Mouse (Mus musculus) hindbrain, postnatal 0 days (tissue): ENCODE results near the gene Sdf4. TPM values are rescaled to one million over a fixed set of nuclear protein-coding genes. Genes with fewer than 3 reads are reported as not detected.
A peak's percentile ranks its signal among the peaks of the same experiment; 100 is the strongest.

Experiments used
- ATAC-seq: fragments of 200-750 bp; cut with Nextera tagmentation; 2 replicates; pipeline ENCODE4 v1.8.0; 2017; ENCODE audit warnings: mild to moderate bottlenecking, moderate TSS enrichment, moderate library complexity
- DNase-seq: peaks from one replicate; pipeline ENCODE4 v3.0.0-alpha.2; 2015; ENCODE audit warnings: low spot score
- H3K27ac ChIP-seq: fragments of 300-500 bp; sonication (generic); 2 replicates; pipeline ENCODE4 v1.5.1; 2014; ENCODE audit warnings: mild to moderate bottlenecking
- H3K27me3 ChIP-seq: fragments of 300-500 bp; sonication (generic); 2 replicates; pipeline ENCODE4 v1.6.1; 2014; ENCODE audit warnings: low read length, mixed read lengths; ENCODE audit not compliant: insufficient read depth
- H3K36me3 ChIP-seq: fragments of 300-500 bp; sonication (generic); 2 replicates; pipeline ENCODE4 v1.6.1; 2014; ENCODE audit warnings: low read length, mixed read lengths; ENCODE audit not compliant: insufficient read depth
- H3K4me1 ChIP-seq: fragments of 300-500 bp; sonication (generic); 2 replicates; pipeline ENCODE4 v1.6.1; 2014; ENCODE audit warnings: antibody characterized with exemption, low read length, mixed read lengths; ENCODE audit not compliant: insufficient read depth
- H3K4me2 ChIP-seq: fragments of 300-500 bp; sonication (generic); 2 replicates; pipeline ENCODE4 v1.6.1; 2014; ENCODE audit warnings: low read depth, mild to moderate bottlenecking, low read length, moderate library complexity, mixed read lengths
- H3K4me3 ChIP-seq: fragments of 300-500 bp; sonication (generic); 2 replicates; pipeline ENCODE4 v1.5.1; 2014; ENCODE audit warnings: low read length
- H3K9ac ChIP-seq: fragments of 300-500 bp; sonication (generic); replicated peaks from 2 replicates; pipeline ENCODE4 v1.6.1; 2014; ENCODE audit warnings: mild to moderate bottlenecking, low read length, moderate library complexity, mixed read lengths
- H3K9me3 ChIP-seq: fragments of 300-500 bp; sonication (generic); 2 replicates; pipeline ENCODE4 v1.6.1; 2016; ENCODE audit warnings: low read length, mixed read lengths
- CTCF ChIP-seq: IDR thresholded peaks from 2 replicates; pipeline ENCODE4 v1.5.1; 2016; ENCODE audit warnings: antibody characterized with exemption, control low read depth, low read depth
- WGBS: fragments of 180-500 bp; shearing (Covaris S2); extraction: QIAGEN DNeasy Blood & Tissue Kit; methylation state at CpG from one replicate; pipeline ENCODE4 v1.1.7; 2014; 5-methylcytosine and 5-hydroxymethylcytosine counted together
- microRNA counts: library from miRNA; unstranded; fragments of <30 nt; microRNA quantifications from one replicate; lab custom pipeline; 2015
- microRNA-seq, 2 experiments: library from miRNA; unstranded; fragments of <30 nt; microRNA quantifications; one replicate each; pipeline ENCODE4; 2016
- polyA plus RNA-seq: library from polyadenylated mRNA; unstranded; fragments of >200 nt; fragmentation: Nextera tagmentation; extraction: Ambion mirVana; gene quantifications from 2 replicates; pipeline ENCODE4 v1.2.1, GENCODE M21; 2015
- total RNA-seq: library from RNA; depleted of rRNA; stranded (reverse); fragments of >200 nt; gene quantifications from 2 replicates; pipeline ENCODE4 v1.2.3, GENCODE M21; 2014; rRNA removed

Sdf4 gene
- total and polyA plus RNA-seq, 2 experiments from 2014 or later, result 100 to 127 TPM

- no peak for TF ChIP-seq CTCF
- no peaks in the 10 kb centered on the region for H3K36me3 ChIP-seq
- DNase-seq, result no peak
- no peaks in the 10 kb centered on the region for H3K4me1 ChIP-seq
- no peaks in the 10 kb centered on the region for H3K9me3 ChIP-seq
- no peak overlapping the region for H3K4me3 ChIP-seq
- H3K27ac ChIP-seq, result no peak overlapping the region
- 66% methylated on average over 10 of the region's 10 CpGs for WGBS
- H3K9ac ChIP-seq, result no peak overlapping the region
- H3K27me3 ChIP-seq, result no peaks in the 10 kb centered on the region
- H3K4me2 ChIP-seq, result no peak overlapping the region
- no peak for ATAC-seq
These were observed 65.0 kb downstream of the Sdf4 start for GRCm38 (mm10) chr4:156057702-156058101.

- Histone ChIP-seq H3K4me3 (no peak overlapping the region), H3K27ac (no peak overlapping the region), H3K9ac (no peak overlapping the region), H3K4me1 (no peaks in the 10 kb centered on the region), H3K36me3 (no peaks in the 10 kb centered on the region), H3K9me3 (no peaks in the 10 kb centered on the region), H3K27me3 (no peaks in the 10 kb centered on the region), H3K4me2 (no peak overlapping the region)
- ATAC-seq (no peak), DNase-seq (no peak)
- no peak for TF ChIP-seq CTCF
- WGBS, result 77% methylated on average over 9 of the region's 9 CpGs
These were observed 66.2 kb downstream of the Sdf4 start for GRCm38 (mm10) chr4:156058826-156059225.

- Histone ChIP-seq H3K4me2 (no peak within 1 kb of the TSS), H3K4me1 (no peaks in the 10 kb centered on the region), H3K9ac (no peak within 1 kb of the TSS), H3K36me3 (no peaks in the 10 kb centered on the region), H3K27ac (no peak within 1 kb of the TSS), H3K9me3 (no peaks in the 10 kb centered on the region), H3K4me3 (no peak within 1 kb of the TSS), H3K27me3 (no peaks in the 10 kb centered on the region)
- no peak for TF ChIP-seq CTCF
- no peak for ATAC-seq
- 53% methylated on average over 5 of the region's 5 CpGs for WGBS
- DNase-seq, result no peak
These were observed 66.6 kb downstream of the Sdf4 start, which contains the start of gene Ttll10 for GRCm38 (mm10) chr4:156059261-156059660. Ttll10 (minus strand) TSS chr4:156059414.

DNA sequence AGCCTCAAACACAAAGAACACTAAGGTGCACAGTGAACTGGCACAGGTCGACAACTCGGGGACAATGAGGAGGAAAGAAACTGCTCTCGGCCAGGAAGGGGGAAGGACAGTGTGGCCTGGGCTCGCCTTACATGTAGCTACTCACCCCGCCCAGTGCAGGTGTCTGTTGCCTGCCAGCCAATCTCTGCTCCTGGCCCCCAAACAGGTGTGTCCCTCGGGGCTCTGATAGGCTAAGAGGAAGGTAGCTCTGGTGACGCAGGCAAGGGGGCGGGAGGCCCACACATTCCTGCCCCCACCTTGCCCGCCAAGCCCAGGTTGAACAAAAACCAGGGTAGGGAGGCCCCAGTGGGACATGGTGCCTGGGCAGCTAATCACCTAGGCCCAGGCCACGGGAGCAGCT lies 67.0 kb downstream of the Sdf4 start:
- 37% methylated on average over 10 of the region's 10 CpGs for WGBS
- no peak for TF ChIP-seq CTCF
- DNase-seq, result no peak
- H3K36me3 ChIP-seq, result no peaks in the 10 kb centered on the region
- H3K4me1 ChIP-seq, result no peaks in the 10 kb centered on the region
- H3K9ac ChIP-seq, result no peak overlapping the region
- H3K4me3 ChIP-seq, result no peak overlapping the region
- no peaks in the 10 kb centered on the region for H3K27me3 ChIP-seq
- H3K4me2 ChIP-seq, result no peak overlapping the region
- no peak for ATAC-seq
- H3K27ac ChIP-seq, result no peak overlapping the region
- H3K9me3 ChIP-seq, result no peaks in the 10 kb centered on the region

MicroRNAs within 50 kb of the gene (microRNA counts, 519-probe panel; counts per million panel counts)
- microRNA mmu-miR-200a (lab: Ali Mortazavi, UCI), result not detected
- microRNA mmu-miR-200b (lab: Ali Mortazavi, UCI), result 1,861 counts per million, percentile 25 among the panel's probes with 10 or more counts
- not detected for microRNA mmu-miR-429 (lab: Ali Mortazavi, UCI)

Small RNA genes within 50 kb of the gene (microRNA-seq; reads per million reads assigned to microRNA genes)
- 6.1 to 7.9 reads per million in 2 experiments for gene Mir200a
- gene Mir200b, result 31.8 to 39.8 reads per million in 2 experiments
- gene Mir429, result 99.8 to 100 reads per million in 2 experiments

Other genes starting within 250 kb of the Sdf4 start
- 65.7 and 83.4 TPM in 2 replicates for gene Atad3a, start 231.8 kb upstream of the Sdf4 start, total RNA-seq
- 68.8 and 72.2 TPM in 2 replicates for gene Atad3a, start 231.8 kb upstream of the Sdf4 start, polyA plus RNA-seq
- gene Vwa1, start 218.2 kb upstream of the Sdf4 start, total RNA-seq, result 43.3 and 55.5 TPM in 2 replicates
- gene Vwa1, start 218.2 kb upstream of the Sdf4 start, polyA plus RNA-seq, result 27.8 and 29.4 TPM in 2 replicates
- 0.86 and 2.3 TPM in 2 replicates for gene Tmem88b, start 207.0 kb upstream of the Sdf4 start, total RNA-seq
- 1.0 and 1.2 TPM in 2 replicates for gene Tmem88b, start 207.0 kb upstream of the Sdf4 start, polyA plus RNA-seq
- not detected in 2 replicates for gene Ankrd65, start 202.4 kb upstream of the Sdf4 start, total RNA-seq
- not detected in 2 replicates for gene Ankrd65, start 202.4 kb upstream of the Sdf4 start, polyA plus RNA-seq
- gene Mrpl20, start 190.0 kb upstream of the Sdf4 start, total RNA-seq, result 75.4 and 87.5 TPM in 2 replicates
- gene Mrpl20, start 190.0 kb upstream of the Sdf4 start, polyA plus RNA-seq, result 303 and 310 TPM in 2 replicates
- gene Ccnl2, start 180.4 kb upstream of the Sdf4 start, total RNA-seq, result 57.6 and 80.2 TPM in 2 replicates
- 82.6 and 90.6 TPM in 2 replicates for gene Ccnl2, start 180.4 kb upstream of the Sdf4 start, polyA plus RNA-seq
- gene Aurkaip1, start 161.6 kb upstream of the Sdf4 start, total RNA-seq, result 110 and 143 TPM in 2 replicates
- gene Aurkaip1, start 161.6 kb upstream of the Sdf4 start, polyA plus RNA-seq, result 162 and 175 TPM in 2 replicates
- gene Mxra8, start 153.2 kb upstream of the Sdf4 start, total RNA-seq, result 45.8 and 58.9 TPM in 2 replicates
- gene Mxra8, start 153.2 kb upstream of the Sdf4 start, polyA plus RNA-seq, result 39.4 and 41.6 TPM in 2 replicates
- gene Dvl1, start 145.5 kb upstream of the Sdf4 start, total RNA-seq, result 141 and 166 TPM in 2 replicates
- 16.0 and 16.4 TPM in 2 replicates for gene Dvl1, start 145.5 kb upstream of the Sdf4 start, polyA plus RNA-seq
- gene Tas1r3, start 129.5 kb upstream of the Sdf4 start, total RNA-seq, result 0.04 and 1.5 TPM in 2 replicates
- gene Tas1r3, start 129.5 kb upstream of the Sdf4 start, polyA plus RNA-seq, result 0.13 and 0.23 TPM in 2 replicates
- gene Cptp, start 123.4 kb upstream of the Sdf4 start, total RNA-seq, result 31.3 and 41.8 TPM in 2 replicates
- 26.8 and 27.9 TPM in 2 replicates for gene Cptp, start 123.4 kb upstream of the Sdf4 start, polyA plus RNA-seq
- 51.3 and 52.1 TPM in 2 replicates for gene Ints11, start 123.3 kb upstream of the Sdf4 start, total RNA-seq
- 49.9 and 52.4 TPM in 2 replicates for gene Ints11, start 123.3 kb upstream of the Sdf4 start, polyA plus RNA-seq
- gene Pusl1, start 101.1 kb upstream of the Sdf4 start, total RNA-seq, result 73.6 and 109 TPM in 2 replicates
- 58.8 and 59.6 TPM in 2 replicates for gene Pusl1, start 101.1 kb upstream of the Sdf4 start, polyA plus RNA-seq
- 69.5 and 93.5 TPM in 2 replicates for gene Acap3, start 101.0 kb upstream of the Sdf4 start, total RNA-seq
- gene Acap3, start 101.0 kb upstream of the Sdf4 start, polyA plus RNA-seq, result 52.2 and 56.4 TPM in 2 replicates
- gene Ube2j2, start 49.0 kb upstream of the Sdf4 start, total RNA-seq, result 47.5 and 50.8 TPM in 2 replicates
- 119 and 126 TPM in 2 replicates for gene Ube2j2, start 49.0 kb upstream of the Sdf4 start, polyA plus RNA-seq
- gene C1qtnf12, start 30.6 kb upstream of the Sdf4 start, total RNA-seq, result 26.6 and 35.2 TPM in 2 replicates
- 21.8 and 22.8 TPM in 2 replicates for gene C1qtnf12, start 30.6 kb upstream of the Sdf4 start, polyA plus RNA-seq
- gene B3galt6, start 223 bp upstream of the Sdf4 start, total RNA-seq, result 48.8 and 56.8 TPM in 2 replicates
- 26.1 and 26.2 TPM in 2 replicates for gene B3galt6, start 223 bp upstream of the Sdf4 start, polyA plus RNA-seq
- 2.6 TPM in 1 of 2 replicates, not detected in the other for gene Tnfrsf4, start 21.0 kb downstream of the Sdf4 start, total RNA-seq
- gene Tnfrsf4, start 21.0 kb downstream of the Sdf4 start, polyA plus RNA-seq, result 0.47 and 0.49 TPM in 2 replicates
- gene Tnfrsf18, start 33.3 kb downstream of the Sdf4 start, total RNA-seq, result 0.16 TPM in 1 of 2 replicates, not detected in the other
- gene Tnfrsf18, start 33.3 kb downstream of the Sdf4 start, polyA plus RNA-seq, result 1.4 and 1.6 TPM in 2 replicates
- gene Ttll10, start 66.5 kb downstream of the Sdf4 start, total RNA-seq, result 0.26 TPM in 1 of 2 replicates, not detected in the other
- 0.08 TPM in 1 of 2 replicates, not detected in the other for gene Ttll10, start 66.5 kb downstream of the Sdf4 start, polyA plus RNA-seq
- 24.0 and 32.8 TPM in 2 replicates for gene 9430015G10Rik, start 117.1 kb downstream of the Sdf4 start, total RNA-seq
- 21.0 and 22.3 TPM in 2 replicates for gene 9430015G10Rik, start 117.1 kb downstream of the Sdf4 start, polyA plus RNA-seq
- gene Rnf223, start 137.6 kb downstream of the Sdf4 start, total RNA-seq, result 0.50 and 0.73 TPM in 2 replicates
- gene Rnf223, start 137.6 kb downstream of the Sdf4 start, polyA plus RNA-seq, result 0.25 and 0.31 TPM in 2 replicates
- gene Agrn, start 204.6 kb downstream of the Sdf4 start, total RNA-seq, result 273 and 295 TPM in 2 replicates
- 58.6 and 63.0 TPM in 2 replicates for gene Agrn, start 204.6 kb downstream of the Sdf4 start, polyA plus RNA-seq
- 1.6 and 3.2 TPM in 2 replicates for gene Isg15, start 207.9 kb downstream of the Sdf4 start, total RNA-seq
- gene Isg15, start 207.9 kb downstream of the Sdf4 start, polyA plus RNA-seq, result 4.5 and 5.2 TPM in 2 replicates
- gene AW011738, start 210.4 kb downstream of the Sdf4 start, total RNA-seq, result 4.6 and 5.0 TPM in 2 replicates
- 3.7 and 4.0 TPM in 2 replicates for gene AW011738, start 210.4 kb downstream of the Sdf4 start, polyA plus RNA-seq
- 1.6 and 1.7 TPM in 2 replicates for gene Perm1, start 223.0 kb downstream of the Sdf4 start, total RNA-seq
- 1.2 and 1.3 TPM in 2 replicates for gene Perm1, start 223.0 kb downstream of the Sdf4 start, polyA plus RNA-seq
- gene Plekhn1, start 242.0 kb downstream of the Sdf4 start, total RNA-seq, result 52.9 and 55.3 TPM in 2 replicates
- gene Plekhn1, start 242.0 kb downstream of the Sdf4 start, polyA plus RNA-seq, result 19.6 and 19.7 TPM in 2 replicates
- gene Noc2l, start 243.1 kb downstream of the Sdf4 start, total RNA-seq, result 79.8 and 80.8 TPM in 2 replicates
- 40.9 and 43.8 TPM in 2 replicates for gene Noc2l, start 243.1 kb downstream of the Sdf4 start, polyA plus RNA-seq